Mouse (Mus musculus): Measurements from ENCODE around the gene Grik4.
"Not testable (repeated sequence)": the region's sequence is repeated elsewhere in the genome, so short reads cannot be mapped to it uniquely, and the experiment has no call there.

Gene Grik4

DNA sequence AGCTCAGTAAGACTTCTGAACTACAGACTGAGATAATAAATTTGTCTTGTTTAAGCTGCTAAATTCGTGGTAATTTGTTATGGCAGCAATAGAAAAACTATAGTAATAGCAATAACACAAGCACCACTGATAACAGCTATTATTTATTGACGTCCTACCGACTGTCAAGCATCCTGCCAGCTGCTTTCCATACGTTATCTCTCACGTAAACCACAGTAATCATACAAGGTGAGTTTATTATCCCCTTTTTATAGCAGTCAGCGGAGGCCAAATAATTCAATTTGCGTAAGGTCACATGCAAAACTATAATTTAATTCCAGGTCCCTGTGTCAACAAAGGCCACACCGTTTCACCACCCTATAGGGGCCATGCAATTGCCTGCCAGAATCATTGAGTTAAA lies 147.0 kb downstream of the Grik4 start:
- DNase-seq (ENCODE audit: low spot score) = no peak

DNA sequence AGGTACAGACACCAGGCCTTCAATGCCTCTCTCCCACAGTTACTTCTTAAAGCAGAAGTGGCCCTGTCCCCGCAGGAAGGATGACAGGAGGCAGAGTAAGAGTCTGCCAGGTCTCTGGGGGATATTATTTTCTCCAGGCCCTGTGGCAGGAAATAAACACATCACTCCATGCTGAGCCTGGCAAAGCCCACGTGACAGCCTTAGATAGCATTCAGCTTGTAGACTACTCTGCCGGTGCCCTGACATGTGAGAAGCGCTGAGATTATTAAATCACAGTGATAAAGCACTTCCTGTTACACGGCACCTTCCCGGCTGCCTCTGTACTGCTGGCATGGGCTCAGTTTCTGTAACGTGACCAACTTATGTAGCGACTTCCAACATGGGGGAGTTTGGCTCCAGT lies 148.4 kb downstream of the Grik4 start:
- no peak for DNase-seq (ENCODE audit: low spot score)

GRCm38 (mm10) chr9:42794006-42794405 lies 150.3 kb downstream of the Grik4 start:
- DNase-seq (ENCODE audit: low spot score) = no peak

DNA sequence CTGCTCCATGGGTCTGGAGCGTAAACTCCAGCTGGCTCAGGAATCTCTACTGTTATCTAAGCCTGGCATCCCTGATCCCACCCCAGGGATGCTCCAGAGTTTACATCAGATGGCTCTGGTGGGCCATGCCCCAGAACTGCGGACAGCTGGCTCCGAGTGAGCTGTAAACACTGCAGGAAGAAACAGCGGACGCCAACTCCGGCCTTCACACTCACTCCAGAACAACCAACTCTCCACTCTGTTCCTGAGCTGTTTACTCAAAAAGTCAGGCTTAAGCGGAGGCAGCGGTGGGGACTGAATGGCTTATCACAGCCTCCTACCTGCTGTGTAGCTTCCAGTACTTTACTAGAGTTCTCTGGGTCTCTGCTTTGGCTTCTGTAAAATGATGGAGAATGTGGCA lies 150.7 kb downstream of the Grik4 start:
- DNase-seq (ENCODE audit: low spot score) = no peak

GRCm38 (mm10) chr9:42792381-42792780 lies 151.9 kb downstream of the Grik4 start:
- DNase-seq (ENCODE audit: low spot score) = no peak

DNA sequence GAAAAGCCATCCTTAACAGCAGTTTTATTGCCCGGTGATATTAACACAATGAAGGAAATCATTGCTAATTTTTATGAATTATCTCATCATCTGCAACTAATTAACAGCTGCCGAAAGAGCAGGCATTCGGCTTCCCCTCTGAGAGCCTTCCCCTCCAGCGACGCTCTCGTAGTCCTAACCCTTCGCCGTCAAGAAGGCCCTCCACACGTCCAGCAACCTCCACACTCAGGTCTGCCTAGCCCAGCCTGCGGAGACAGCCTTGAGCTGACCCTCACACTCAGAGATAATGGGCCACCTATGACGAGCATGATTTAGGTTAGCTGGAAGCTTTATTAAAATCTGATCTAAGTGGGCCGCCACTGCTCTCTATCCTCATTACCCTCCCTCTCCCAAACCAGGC lies 152.5 kb downstream of the Grik4 start:
- DNase-seq (ENCODE audit: low spot score) = no peak

DNA sequence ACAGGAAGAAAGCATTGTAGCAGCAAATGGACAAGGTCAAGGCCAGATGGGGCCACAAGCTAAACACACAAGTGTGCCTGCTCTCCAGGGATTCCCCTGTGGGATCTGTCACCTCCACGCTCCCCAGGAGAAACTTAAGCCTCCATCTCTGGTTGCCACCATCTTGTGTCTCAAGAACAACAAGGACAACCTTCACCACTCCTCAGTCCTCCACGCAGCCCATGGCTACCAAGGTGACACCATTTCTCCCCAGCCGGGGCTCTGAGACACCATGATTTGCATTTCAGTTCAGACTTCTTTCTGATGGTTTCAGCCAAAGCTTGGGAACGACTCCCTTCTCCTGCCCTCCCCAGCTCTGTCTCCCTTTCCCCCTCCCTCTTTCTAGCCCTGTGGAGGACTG lies 152.9 kb downstream of the Grik4 start:
- DNase-seq (ENCODE audit: low spot score) = no peak

DNA sequence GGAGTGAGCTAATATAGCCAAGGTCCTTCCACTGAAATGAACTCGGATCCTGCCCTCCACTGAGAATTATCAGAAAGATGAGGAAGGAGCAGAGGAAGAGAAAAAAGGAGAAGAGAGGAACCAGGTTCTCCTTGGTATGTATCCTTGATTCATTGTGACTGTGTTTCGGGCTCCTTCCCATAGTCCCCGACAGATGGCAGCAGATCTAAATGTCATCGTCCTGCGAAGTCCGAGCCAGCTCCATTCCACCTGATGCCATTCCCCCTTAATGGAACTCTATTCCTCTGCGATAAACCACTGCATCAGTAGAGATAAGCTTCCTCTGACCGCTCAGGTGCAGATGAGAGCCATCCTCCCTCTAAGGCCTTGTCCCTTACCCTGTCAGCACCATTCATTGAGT lies 155.8 kb downstream of the Grik4 start:
- peak; percentile 54 for DNase-seq (ENCODE audit: low spot score)

GRCm38 (mm10) chr9:42786882-42787281 lies 157.4 kb downstream of the Grik4 start:
- DNase-seq (ENCODE audit: low spot score) = no peak

DNA sequence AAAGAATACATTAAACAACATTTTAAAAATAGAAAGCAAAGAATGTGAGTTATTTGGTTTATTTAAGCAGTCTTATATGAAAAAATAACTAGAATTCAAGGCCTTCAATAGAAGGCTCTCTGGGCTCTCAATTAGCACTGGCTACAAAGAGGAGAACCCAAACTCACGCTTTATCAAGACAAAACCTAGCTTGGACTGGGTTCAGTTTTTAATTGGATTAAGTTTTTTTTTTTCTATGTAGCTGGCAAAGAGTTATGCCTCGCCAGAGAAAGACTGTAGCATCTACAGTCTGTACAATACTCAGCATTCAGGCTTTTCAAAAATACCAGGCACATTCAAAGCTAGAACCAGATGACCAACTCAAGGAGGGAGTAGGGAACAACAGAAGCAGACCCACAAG lies 158.0 kb downstream of the Grik4 start:
- no peak for DNase-seq (ENCODE audit: low spot score)

GRCm38 (mm10) chr9:42785173-42785830 lies 159.0 kb downstream of the Grik4 start:
- DNase-seq (ENCODE audit: low spot score) = no peak

DNA sequence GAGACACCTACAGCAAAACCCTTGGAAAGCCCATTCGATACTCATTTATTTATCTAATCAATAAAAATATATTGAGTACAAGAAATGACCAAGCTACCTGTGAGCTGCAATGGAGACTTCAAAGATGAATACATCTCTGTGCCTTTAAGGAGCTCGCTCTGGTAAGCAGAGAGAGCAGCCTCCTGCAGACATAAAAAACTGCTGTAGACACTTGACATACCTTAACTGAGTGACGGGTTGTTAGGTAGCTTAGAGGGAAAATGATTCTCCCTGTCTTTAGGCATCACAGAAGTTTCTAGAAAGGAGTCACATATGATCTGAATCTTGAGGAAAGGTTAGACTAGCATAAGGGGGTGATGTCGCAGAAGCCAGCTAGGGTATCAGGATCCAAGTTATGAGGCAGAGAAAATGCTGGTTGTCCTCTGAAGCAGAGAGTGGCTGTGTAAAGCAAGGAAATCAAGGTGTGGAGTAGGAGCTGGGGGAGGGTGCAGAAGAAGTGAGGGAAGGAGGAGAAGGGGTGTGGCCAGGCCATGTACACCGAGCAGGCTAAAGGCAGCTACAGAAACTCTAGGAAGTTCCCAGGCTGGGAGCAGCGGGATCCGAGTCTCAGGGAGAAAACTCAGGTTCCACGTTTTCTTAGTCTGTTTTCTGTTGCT lies 160.9 kb downstream of the Grik4 start:
- no peak for DNase-seq (ENCODE audit: low spot score)

DNA sequence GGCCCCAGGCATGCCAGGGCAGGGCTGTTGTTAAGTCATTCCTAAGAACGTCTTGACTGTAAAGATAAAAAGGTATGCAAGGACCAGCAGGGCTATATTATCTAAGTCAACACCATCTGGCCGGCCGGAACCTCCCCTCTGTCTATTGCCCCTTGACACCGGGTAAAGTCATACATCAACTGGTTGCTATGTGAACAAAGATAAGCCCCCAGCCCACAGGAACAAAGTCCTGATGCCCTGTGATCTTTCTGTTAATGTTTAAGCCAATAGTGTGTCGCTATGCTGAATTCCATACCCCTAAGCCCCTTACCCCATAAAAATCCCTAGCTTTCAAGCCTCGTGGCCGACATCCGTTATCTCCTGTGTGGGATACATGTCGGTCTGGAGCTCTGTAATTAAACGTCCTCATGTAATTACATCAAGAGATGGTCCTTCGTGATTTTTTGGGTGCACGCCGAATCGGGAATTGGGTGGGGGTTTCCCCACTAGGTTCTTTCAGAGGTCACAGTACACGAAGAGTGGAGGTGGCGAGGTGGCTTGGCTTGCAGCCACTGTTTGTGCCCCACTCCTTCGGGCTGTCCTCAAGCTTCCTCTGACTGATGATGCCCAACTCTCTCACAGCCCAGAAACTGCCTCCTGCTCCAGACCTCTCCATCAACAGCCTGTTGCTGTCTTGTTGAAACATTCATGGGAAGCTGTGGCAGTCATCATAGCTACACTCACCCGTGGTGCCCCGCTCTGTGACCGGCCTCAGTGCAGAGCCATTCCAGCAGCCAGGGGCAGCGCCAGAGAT lies 165.6 kb downstream of the Grik4 start:
- not testable (repeated sequence) for DNase-seq (ENCODE audit: low spot score)

GRCm38 (mm10) chr9:42777913-42778312 lies 166.4 kb downstream of the Grik4 start:
- no peak for DNase-seq (ENCODE audit: low spot score)

- no peak for DNase-seq (ENCODE audit: low spot score)
These were observed 167.5 kb downstream of the Grik4 start for GRCm38 (mm10) chr9:42776804-42777203.

DNA sequence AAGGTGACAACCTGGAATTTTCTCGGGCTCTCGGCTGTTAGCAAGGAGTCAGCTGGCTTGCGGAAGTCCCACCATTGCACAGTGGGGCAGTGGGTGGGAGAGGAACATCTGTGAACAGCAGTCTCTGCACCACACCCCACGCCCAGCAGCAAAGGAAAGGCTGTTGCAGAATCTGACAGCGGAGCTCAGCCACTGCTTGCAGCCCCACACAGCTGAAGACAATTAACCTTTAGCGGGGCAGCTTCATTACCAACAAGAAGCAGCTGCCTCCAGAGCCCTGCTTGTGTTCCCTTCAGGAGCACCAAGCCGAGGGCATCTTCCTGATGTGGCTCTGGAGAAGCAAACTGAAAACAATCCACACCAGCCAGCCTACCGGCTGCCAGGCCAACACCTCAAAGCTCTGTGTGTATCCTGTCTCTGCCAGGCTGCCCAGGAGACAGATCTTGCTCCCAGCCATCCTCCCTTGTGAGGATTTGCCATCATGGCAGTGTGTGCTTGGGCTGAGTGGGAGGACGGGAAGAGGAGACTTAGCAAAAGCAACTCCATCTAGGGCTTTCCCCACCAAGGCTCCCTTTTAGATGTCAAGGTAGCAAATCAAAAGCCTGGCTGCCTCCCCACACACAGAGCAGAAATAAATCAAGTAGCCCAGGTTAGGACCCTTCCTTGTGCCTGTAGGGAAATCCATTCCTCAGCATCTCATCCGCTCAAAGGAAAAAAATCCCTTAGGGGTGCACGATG lies 179.3 kb downstream of the Grik4 start:
- DNase-seq (ENCODE audit: low spot score) = no peak

GRCm38 (mm10) chr9:42758682-42759205 lies 185.5 kb downstream of the Grik4 start:
- no peak for DNase-seq (ENCODE audit: low spot score)

DNA sequence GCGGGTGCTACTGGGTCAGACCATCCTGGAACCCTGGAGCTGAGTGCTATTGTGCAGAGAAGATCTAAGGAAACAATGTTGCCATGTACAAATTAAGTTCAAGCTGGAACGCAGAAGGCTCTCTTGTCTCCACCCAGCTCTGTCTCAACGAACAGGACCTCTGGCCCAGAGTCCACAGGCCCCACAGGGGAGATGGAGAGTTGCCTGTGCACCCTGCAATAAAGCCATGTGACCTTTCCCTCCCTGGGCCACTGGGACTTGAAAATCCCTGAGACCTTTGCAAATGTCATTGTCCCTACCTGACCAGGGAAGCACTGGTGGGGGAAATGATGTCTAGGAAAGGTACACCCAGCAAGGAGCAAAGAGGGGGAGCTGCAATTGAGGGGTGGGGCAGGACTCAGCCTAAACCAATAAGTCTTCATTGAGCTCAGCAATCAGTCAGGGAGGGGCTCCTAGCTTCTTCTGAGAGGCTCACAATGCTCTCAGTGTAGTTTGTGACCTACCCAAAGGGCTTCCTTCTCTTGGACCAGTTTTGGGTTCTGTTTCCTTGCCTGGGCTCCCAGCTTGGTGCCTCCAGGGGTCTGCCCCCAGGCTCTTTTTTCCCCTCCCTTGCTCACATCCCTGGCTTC lies 187.2 kb downstream of the Grik4 start:
- no peak for DNase-seq (ENCODE audit: low spot score)

GRCm38 (mm10) chr9:42754699-42755098 lies 189.6 kb downstream of the Grik4 start:
- DNase-seq (ENCODE audit: low spot score) = no peak

DNA sequence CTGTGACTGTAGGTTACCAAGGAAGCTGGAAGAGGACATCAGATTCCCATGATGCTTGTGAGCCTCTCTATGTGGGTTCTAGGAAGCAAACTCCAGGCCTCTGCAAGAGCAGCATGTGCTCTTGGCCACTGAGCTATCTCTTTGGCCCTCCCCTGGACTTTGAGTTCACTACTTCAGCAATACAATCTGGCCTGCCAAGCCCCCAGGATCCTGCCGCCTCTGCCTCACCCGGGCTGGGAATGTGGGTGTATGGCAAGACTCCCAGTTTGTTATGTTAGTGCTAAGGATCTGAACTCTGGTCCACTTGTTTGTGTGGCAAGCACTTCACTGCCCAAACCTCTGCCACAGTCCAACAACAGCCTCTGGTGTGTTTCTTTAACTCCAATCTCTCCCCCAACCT lies 193.1 kb downstream of the Grik4 start:
- no peak for DNase-seq (ENCODE audit: low spot score)

DNA sequence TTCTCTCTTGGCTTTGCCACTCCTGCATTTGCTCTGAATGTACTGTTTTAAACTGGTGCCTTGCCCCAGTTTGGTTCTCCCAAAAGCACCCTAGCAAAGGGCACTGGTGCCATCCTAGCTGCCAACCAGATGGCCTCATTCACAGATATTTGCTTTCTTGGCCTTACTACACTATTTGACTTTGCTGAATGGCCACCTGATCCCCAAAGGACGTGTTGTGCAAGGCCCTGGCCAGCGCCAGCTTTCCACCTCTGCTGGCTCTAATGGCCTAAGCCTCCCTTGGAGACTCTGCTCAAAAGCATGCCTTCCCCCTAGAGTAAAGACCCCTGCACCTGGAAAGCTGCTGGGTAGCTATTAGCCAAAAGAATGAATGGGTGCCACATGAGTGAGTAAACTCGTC lies 194.1 kb downstream of the Grik4 start:
- DNase-seq (ENCODE audit: low spot score) = no peak

DNA sequence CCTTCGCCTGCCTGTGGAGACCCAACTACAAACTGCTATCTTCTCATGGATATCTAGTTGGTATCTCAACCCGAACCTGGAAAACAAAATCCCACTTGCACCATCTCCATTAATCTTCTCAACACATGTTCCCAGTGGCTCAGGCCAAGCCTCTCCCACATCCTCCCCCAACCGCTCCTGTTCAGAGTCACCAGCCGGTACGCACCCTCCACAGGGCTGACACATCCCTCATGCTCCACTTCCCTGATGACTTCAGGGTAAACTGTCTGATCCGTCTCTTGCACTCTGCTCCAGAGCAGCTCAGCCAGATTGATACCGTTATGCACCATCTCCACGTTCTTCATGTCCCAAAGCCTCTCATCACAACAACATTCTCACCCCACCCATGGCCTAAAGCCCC lies 198.3 kb downstream of the Grik4 start:
- DNase-seq (ENCODE audit: low spot score) = no peak

Data from urinary bladder, postnatal 14 days (tissue).